Mouse (Mus musculus): ENCODE results near the gene Polr2i. TPM values are rescaled to one million over a fixed set of nuclear protein-coding genes. Genes with fewer than 3 reads are reported as not detected.

Polr2i gene
- 69.2 TPM for polyA plus RNA-seq (2017; shearing (Covaris generic))

DNA sequence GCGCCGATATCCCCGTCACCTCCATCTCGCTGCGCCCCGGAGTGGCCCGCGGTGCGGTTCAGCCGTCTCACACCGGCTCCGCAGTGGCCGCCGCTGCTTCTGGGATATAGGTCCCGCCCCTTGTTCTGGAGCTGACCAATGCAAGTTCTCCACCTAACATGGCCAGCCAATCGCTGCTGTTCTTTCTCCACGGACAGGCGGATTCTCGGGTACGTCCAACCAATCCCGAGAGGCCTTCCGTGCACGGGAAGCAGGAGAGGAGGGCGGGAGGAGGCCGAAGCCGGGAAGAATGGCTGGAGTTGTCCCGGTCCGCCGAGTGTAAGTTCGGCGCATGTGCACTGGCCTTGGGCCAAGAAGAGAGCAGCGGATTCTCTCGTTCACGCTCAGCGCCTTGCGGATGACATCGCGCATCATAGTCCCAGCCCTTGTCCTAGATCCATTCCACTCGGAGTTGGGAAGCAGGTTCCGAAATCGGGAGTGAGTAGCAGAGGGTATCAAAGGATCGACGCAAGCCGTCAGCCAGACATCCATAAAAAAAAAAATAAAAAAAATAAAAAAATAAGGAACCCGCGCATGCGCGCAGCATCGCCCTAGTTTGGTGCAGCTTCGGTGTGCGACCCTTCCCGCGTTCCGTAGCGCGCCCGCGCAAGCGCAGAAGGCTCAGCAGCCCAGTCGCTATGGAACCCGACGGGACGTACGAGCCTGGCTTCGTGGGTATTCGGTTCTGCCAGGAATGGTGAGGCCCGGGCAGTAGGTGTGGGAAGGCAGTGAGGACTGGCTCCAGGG, at the start of gene Polr2i, which contains the start of gene Tbcb:
Gene Polr2i (plus strand): TSS at position 280 of the 786 bp plus-strand sequence.
Gene Tbcb (minus strand): TSS at position 604 of the 786 bp plus-strand sequence.

DNA sequence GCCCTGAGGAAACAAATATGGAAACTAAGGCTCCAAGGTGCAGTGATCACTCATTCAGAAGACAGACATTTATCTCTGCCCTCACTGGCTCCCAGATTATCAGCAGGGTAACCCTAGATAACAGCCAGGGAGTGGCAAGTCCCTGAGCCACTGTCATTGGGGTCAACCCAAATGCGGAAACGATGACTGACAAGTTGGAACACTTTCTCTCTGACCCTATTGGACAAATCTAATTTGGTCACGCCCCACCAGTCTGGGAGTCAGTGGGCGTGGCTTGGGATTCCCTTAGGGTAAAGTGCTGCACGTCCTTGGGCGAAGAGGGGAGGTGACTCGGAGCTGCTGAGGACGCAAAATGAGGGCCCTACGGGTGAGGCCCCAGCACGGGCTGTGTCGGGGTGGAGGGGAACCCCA, 47.9 kb upstream of the Polr2i start, which contains the start of gene Cox7a1:
Gene Cox7a1 (plus strand): TSS at position 266 of the 411 bp plus-strand sequence.

DNA sequence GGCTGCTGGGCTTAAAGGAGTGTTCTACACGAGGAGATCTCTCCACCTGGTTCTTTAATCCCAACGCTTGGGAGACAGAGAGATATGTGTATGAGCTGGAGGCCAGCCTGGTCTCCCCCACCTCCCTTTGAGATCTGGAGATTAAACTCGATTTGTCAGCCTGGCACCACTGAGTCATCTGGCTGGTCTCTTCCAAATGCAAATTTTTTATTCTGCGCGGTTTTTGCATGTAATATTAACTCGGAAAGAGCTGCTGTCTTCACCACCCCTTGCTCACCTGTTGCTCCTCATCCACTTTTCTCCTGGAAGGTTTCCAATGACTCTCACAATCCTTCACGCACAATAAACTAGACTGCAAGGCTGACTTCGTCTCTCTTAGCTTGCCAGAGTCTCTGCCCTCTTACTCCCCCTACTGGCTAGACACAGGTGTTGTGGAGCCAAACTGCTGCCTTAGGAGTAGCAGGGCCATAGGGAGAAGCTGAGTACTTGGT, 33.2 kb upstream of the Polr2i start, which contains the start of gene Capns1:
Gene Capns1 (minus strand): TSS at position 331 of the 491 bp plus-strand sequence.

DNA sequence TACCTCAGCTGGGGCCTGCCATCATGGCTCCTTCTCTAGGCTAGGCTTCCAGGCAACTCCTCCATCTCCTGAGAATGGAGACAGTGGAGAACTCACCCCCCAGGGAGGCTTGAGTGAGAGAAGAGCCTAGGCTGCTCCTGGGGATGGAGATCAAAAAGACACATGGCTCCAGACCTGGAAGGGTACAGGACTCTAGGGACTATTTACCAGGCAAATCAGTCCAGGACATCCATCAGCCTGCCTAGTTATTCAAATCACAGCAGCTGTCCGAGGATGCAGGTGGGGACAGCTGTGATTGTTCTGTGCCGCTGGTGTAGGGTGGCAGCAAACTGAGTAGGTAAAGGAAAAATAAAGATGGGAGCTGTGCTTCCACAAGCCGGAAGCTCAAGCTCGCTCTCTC, 3.9 kb downstream of the Polr2i start, which contains the start of gene Ovol3:
Gene Ovol3 (minus strand): TSS at position 101 of the 400 bp plus-strand sequence.

DNA sequence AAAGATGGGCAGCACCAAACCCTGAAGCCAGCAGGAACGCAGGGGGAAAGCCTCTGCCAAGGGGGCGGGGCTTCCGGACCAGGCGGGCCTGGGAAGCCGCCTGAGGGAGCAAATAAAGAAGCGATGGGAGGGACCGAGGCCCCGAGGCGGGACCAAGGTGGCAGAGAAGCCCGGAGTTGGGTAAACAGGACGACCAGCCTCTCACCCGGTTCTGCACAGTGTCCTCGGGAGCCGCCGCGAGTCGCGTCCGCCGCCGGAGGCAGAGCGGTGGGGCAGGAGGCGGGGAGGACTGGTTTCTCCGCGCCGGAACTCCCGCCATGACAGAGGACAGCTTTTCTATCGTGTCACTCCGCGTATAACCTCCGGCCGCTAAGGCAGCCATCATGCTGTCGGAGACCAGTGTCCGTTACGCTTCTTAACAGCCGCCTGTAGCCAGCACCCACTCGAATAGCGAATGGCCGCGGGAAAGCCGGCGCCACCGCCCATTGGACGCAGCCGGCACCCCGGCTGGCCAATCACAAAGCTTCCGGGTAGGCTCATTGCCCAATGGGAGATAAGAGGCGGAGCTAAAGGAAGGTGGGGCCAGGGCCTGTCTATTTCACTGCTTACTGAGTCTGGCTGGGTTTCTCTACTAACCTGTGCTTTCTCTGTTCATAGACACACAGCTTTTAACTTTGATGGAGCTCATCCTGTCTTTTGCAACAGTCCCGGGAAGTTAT, 48.4 kb downstream of the Polr2i start, which contains the start of the genes Thap8 and Wdr62:
Gene Thap8 (plus strand): TSS at position 144 of the 719 bp plus-strand sequence.
Gene Wdr62 (minus strand): TSS at position 469 of the 719 bp plus-strand sequence.

Other genes with a start within 250 kb of the Polr2i start
- gene Zfp568, start 248.0 kb upstream of the Polr2i start, polyA plus RNA-seq (2017; shearing (Covaris generic)) = 6.3 TPM
- 7.1 TPM for gene Zfp14, start 180.6 kb upstream of the Polr2i start, polyA plus RNA-seq (2017; shearing (Covaris generic))
- gene Zfp82, start 159.0 kb upstream of the Polr2i start, polyA plus RNA-seq (2017; shearing (Covaris generic)) = 13.1 TPM
- gene Gm26920, start 141.5 kb upstream of the Polr2i start, polyA plus RNA-seq (2017; shearing (Covaris generic)) = 2.0 TPM
- 14.8 TPM for gene Zfp566, start 141.4 kb upstream of the Polr2i start, polyA plus RNA-seq (2017; shearing (Covaris generic))
- gene Zfp260, start 137.2 kb upstream of the Polr2i start, polyA plus RNA-seq (2017; shearing (Covaris generic)) = 95.2 TPM
- gene Zfp382, start 110.0 kb upstream of the Polr2i start, polyA plus RNA-seq (2017; shearing (Covaris generic)) = 15.8 TPM
- gene Zfp146, start 62.2 kb upstream of the Polr2i start, polyA plus RNA-seq (2017; shearing (Covaris generic)) = 33.9 TPM
- 1.5 TPM for gene Cox7a1, start 47.8 kb upstream of the Polr2i start, polyA plus RNA-seq (2017; shearing (Covaris generic))
- gene Capns1, start 33.1 kb upstream of the Polr2i start, polyA plus RNA-seq (2017; shearing (Covaris generic)) = 74.4 TPM
- 134 TPM for gene Tbcb, start 324 bp downstream of the Polr2i start, polyA plus RNA-seq (2017; shearing (Covaris generic))
- not detected for gene Ovol3, start 3.8 kb downstream of the Polr2i start, polyA plus RNA-seq (2017; shearing (Covaris generic))
- 0.69 TPM for gene Thap8, start 48.1 kb downstream of the Polr2i start, polyA plus RNA-seq (2017; shearing (Covaris generic))
- 5.3 TPM for gene Wdr62, start 48.5 kb downstream of the Polr2i start, polyA plus RNA-seq (2017; shearing (Covaris generic))
- gene Clip3, start 59.8 kb downstream of the Polr2i start, polyA plus RNA-seq (2017; shearing (Covaris generic)) = 4.2 TPM
- gene Alkbh6, start 76.8 kb downstream of the Polr2i start, polyA plus RNA-seq (2017; shearing (Covaris generic)) = 157 TPM
- 13.5 TPM for gene Syne4, start 82.9 kb downstream of the Polr2i start, polyA plus RNA-seq (2017; shearing (Covaris generic))
- gene E130208F15Rik, start 89.8 kb downstream of the Polr2i start, polyA plus RNA-seq (2017; shearing (Covaris generic)) = not detected
- 7.4 TPM for gene Sdhaf1, start 91.9 kb downstream of the Polr2i start, polyA plus RNA-seq (2017; shearing (Covaris generic))
- gene Lrfn3, start 130.8 kb downstream of the Polr2i start, polyA plus RNA-seq (2017; shearing (Covaris generic)) = not detected
- gene Tyrobp, start 181.8 kb downstream of the Polr2i start, polyA plus RNA-seq (2017; shearing (Covaris generic)) = 7.0 TPM
- gene Hcst, start 187.9 kb downstream of the Polr2i start, polyA plus RNA-seq (2017; shearing (Covaris generic)) = 514 TPM
- 102 TPM for gene Nfkbid, start 189.8 kb downstream of the Polr2i start, polyA plus RNA-seq (2017; shearing (Covaris generic))
- gene Aplp1, start 213.6 kb downstream of the Polr2i start, polyA plus RNA-seq (2017; shearing (Covaris generic)) = 3.1 TPM
- not detected for gene Kirrel2, start 225.7 kb downstream of the Polr2i start, polyA plus RNA-seq (2017; shearing (Covaris generic))
- gene Nphs1, start 226.4 kb downstream of the Polr2i start, polyA plus RNA-seq (2017; shearing (Covaris generic)) = not detected

All from CD4-positive, CD25-positive, alpha-beta regulatory T cell, adult 9 weeks (primary cell).